Mouse (Mus musculus) liver, embryonic 14.5 days (tissue): ENCODE measurements around the gene Tubb5.

ENCODE experiments used
- CTCF ChIP-seq: IDR thresholded peaks from 2 replicates; pipeline ENCODE4 v1.5.1; 2016; ENCODE audit warnings: antibody characterized with exemption, low read depth, control low read depth
- EP300 ChIP-seq: IDR thresholded peaks from 2 replicates; pipeline ENCODE4 v1.6.1; 2016; ENCODE audit warnings: antibody characterized with exemption, low read depth

- TF ChIP-seq CTCF (no peak), EP300 (no peak)
These were observed 28.2 kb upstream of the Tubb5 start for GRCm38 (mm10) chr17:35866281-35866831.
